Mouse (Mus musculus) mouse trophoblast stem cell (cell line): Measurements from ENCODE around the gene 4931409K22Rik.
"Not testable (repeated sequence)": the region's sequence is repeated elsewhere in the genome, so short reads cannot be mapped to it uniquely, and the experiment has no call there.

Experiments
- in situ Hi-C, 2 experiments: fragments of 300-500 bp; cut with MseI, MboI; formaldehyde crosslinking; loops; 2 replicates in 1 of 2; 3 replicates in 1 of 2; pipeline ENCODE4 v1.15.1; 2025

The 4931409K22Rik gene

GRCm38 (mm10) chr5:24593230-24593629, 36.6 kb upstream of the 4931409K22Rik start:
- in situ Hi-C loops: no loop called here

GRCm38 (mm10) chr5:24592471-24593160, 36.0 kb upstream of the 4931409K22Rik start:
- in situ Hi-C loops: no loop called here

GRCm38 (mm10) chr5:24591796-24592470, 35.3 kb upstream of the 4931409K22Rik start:
- in situ Hi-C loops: no loop called here

GRCm38 (mm10) chr5:24591268-24591721, 34.7 kb upstream of the 4931409K22Rik start:
- in situ Hi-C loops: no loop called here

- in situ Hi-C loops: no loop called here
These were observed 33.2 kb upstream of the 4931409K22Rik start for GRCm38 (mm10) chr5:24589511-24590500.

GRCm38 (mm10) chr5:24587200-24587577, 30.6 kb upstream of the 4931409K22Rik start:
- in situ Hi-C loops: no loop called here

GRCm38 (mm10) chr5:24586547-24587199, 30.1 kb upstream of the 4931409K22Rik start, which contains the start of gene Chpf2:
Chpf2 (plus strand) TSS chr5:24586741.
- in situ Hi-C loops: no loop called here

GRCm38 (mm10) chr5:24586106-24586505, 29.5 kb upstream of the 4931409K22Rik start:
- in situ Hi-C loops: no loop called here

- in situ Hi-C loops: no loop called here
These were observed 21.7 kb upstream of the 4931409K22Rik start for GRCm38 (mm10) chr5:24578109-24578963.

GRCm38 (mm10) chr5:24577183-24577929, 20.7 kb upstream of the 4931409K22Rik start, which contains the start of gene Abcf2:
Abcf2 (minus strand) TSS chr5:24577467.
- in situ Hi-C loops: no loop called here

GRCm38 (mm10) chr5:24576801-24577182, 20.2 kb upstream of the 4931409K22Rik start:
- in situ Hi-C loops: no loop called here

GRCm38 (mm10) chr5:24575948-24576347, 19.3 kb upstream of the 4931409K22Rik start:
- in situ Hi-C loops: no loop called here

GRCm38 (mm10) chr5:24555335-24555734, 1.3 kb downstream of the 4931409K22Rik start:
- in situ Hi-C loops: not testable (repeated sequence)

GRCm38 (mm10) chr5:24553621-24554244, 2.9 kb downstream of the 4931409K22Rik start:
- in situ Hi-C loops: no loop called here

GRCm38 (mm10) chr5:24551317-24551688, 5.3 kb downstream of the 4931409K22Rik start:
- in situ Hi-C loops: no loop called here

GRCm38 (mm10) chr5:24550598-24551316, 5.9 kb downstream of the 4931409K22Rik start:
- in situ Hi-C loops: no loop called here

- in situ Hi-C loops: no loop called here
These were observed 14.0 kb downstream of the 4931409K22Rik start for GRCm38 (mm10) chr5:24542643-24543042.

- in situ Hi-C loops: no loop called here
These were observed 15.5 kb downstream of the 4931409K22Rik start for GRCm38 (mm10) chr5:24541144-24541569.
